Mouse (Mus musculus) embryo, embryonic 11 days (tissue): ENCODE measurements around the gene Srrd.
A peak's percentile ranks its signal among the peaks of the same experiment; 100 is the strongest.

ENCODE experiments used
- DNase-seq: peaks from one replicate; pipeline ENCODE4 v3.0.0-alpha.2; 2015

The Srrd gene

DNA sequence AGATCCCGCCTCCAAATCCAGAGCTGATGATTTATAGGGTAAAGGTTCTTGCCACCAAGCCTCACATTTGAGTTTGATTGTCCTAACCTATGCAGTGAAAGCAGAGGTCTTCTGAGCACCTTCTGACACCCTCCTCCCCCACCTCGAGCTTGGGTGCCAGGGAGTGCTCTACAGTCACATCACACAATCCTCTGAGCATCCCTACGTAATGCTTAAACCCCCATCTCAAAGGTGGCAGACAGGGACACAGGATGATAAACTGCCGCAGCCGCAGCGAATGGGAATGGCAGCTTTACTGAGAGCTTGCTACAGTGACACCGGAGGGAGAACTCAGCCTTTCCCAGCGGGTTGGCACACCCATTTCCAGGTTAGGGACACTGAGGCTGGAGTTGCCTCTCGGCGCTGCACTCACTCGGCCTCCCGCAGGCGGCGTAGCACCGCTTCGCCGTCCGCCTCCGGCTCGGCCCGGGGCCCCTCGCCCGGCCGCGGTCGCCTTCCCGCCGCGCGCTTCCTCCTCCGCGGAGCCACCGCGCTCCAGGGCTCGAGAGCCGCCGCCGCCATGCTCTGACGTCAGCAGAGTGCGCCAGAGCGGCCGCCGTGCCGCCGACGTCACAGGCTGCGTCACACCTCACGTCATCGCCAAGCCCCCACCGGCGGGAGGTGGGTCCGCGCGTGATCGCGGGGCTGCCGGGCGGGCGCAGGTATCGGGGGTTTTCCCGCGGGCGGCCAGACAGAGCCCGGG is at the start of gene Srrd, which contains the start of gene Hps4:
Gene Srrd (minus strand): TSS at position 578 of the 742 bp plus-strand sequence.
Gene Hps4 (plus strand): TSS at position 621 of the 742 bp plus-strand sequence.
- peak; percentile 91 for DNase-seq

DNA sequence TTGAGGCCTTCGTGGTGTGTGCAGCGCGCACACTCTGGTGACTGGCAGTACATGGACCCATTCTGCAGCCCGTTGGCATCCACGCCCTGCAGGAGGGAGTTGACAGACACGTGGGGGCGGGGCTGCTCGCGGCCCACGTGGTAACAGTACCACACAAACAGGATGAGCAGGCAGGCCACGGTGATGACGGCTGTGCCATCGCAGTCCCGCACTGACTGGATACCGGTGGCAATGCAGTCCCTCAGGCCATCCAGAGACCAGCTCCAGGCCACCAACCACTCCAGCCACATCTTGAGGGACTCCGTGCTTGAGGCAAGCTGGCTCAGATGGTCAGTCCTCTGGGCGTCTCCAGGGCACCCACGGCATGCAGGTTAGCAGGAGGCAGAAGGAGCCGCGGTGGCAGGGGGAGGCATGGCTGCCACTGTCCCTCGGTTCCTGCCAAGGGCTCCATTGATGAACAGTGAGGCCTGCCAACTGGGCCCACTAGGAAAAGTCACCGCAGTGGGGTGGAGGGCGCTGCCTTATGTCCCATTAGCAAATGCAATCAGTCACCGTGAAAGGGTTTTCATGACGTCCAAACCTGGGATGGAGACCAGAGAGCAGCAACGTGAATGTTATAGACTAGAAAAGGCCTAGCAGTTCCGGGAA is 49.0 kb upstream of the Srrd start:
- DNase-seq: no peak

DNA sequence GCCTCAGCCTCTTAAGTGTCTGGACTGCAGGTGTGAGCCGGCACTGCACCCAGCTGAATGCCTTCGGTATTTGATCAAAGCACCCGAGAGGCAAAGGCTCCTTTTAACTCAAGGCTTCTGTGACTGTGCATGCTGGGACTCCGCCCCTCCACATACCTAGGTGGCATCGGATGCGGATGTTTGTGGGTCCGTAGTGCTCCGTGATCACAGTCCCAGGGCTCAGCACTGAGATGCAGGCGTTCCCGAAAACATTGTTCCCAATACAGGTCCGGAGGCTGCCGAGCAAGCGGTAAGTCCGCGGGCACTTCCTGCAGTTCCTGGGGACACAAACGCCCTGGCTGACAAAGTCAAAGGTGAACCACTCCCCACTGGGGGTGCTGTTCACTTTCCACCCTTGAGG is 48.2 kb upstream of the Srrd start:
- DNase-seq: no peak

DNA sequence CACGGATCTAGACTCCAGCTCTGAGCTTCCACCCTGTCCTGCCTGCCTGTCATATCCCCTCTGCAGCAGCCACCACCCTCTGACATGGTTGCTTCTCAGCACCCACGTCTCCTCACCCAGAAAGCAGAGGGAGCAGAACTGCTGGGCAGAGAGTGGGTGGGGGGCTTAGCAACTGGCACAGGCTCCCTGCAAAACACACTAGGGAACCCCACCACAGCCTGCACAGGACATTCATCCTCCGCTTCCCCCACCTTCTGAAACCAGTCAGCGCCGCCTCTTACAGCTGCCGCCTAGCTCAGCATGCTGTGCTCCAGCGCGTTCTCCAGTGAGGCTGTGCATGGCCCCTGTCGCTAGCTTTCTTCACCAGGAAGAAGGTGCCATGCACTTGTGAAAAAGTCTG is 46.5 kb upstream of the Srrd start:
- DNase-seq: no peak

DNA sequence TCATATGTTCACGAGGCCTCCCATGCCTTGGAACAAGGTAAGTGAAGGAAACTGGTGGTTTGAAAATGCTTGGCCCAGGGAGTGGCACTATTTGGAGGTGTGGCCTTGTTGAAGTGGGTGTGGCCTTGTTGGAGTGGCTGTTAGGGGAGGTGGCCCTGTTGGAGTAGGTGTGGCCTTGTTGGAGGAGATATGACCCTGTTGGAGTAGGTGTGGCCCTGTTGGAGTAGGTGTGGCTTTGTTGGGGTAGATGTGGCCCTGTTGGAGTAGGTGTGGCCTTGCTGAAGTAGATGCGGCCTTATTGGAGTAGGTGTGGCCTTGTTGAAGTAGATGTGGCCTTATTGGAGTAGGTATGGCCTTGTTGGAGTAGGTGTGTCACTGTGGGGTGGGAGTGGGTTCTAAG is 43.1 kb upstream of the Srrd start:
- DNase-seq: no peak

DNA sequence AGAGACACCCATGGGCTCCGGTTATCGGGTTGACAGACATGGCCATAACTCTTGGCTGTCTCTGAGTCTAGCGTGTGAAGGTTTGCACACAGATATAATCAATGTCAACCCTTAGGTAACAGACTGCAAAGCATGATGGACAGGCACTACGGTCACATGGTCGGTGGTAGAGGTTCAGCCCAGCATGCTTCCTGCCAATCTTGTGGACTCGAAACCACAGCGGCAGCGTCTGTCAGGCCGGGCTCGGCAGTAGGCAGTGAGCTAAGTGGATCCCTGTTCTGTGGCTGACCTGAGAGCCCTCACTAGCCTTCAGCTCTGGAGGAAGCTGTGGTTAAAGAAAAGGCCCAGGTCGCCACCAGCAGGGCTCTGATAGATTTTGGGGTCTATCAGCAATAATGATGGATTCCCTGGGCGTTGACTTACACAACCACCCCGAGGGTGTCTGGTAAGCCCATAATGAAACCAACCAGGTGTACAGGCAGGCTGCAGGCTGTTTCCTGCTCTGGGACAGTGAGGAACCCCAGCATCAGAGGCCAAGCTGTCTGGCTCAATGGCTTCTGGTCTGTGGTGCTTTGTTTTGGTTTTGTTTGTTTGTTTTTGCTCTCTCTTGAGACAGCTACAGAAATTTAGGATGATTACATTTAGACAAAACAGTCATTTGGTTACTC is 42.1 kb upstream of the Srrd start:
- DNase-seq: no peak

DNA sequence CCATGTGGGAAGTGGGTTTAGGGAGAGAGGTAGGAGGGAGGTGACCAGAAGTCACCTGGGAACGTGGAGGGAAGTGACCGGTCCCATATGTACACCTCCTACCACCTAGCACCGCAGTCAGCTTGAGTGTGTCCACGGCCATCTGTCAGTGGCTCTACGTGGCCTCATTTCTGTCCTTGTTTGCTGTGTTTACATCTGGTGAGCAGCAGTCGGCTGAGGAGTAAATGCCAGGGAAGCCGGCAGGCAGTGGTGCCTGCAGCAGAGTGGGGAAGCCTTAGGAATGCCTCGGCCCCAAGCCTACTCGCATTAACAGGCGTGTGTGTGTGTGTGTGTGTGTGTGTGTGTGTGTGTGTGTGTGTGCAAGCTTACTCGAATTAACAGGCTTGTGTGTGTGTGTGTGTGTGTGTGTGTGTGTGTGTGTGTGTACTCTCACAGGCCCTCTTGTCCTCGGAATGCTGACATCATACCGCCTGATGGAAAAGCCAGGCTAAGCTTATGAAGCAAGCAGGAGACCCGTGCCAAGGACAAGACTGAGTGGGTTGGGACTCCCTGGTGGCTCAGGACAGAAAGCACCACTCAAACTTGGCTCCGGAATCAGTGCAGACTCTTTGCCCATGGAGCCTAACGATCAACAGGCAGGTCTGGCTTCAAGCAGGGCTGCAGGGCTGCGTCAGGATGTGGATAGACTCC is 39.9 kb upstream of the Srrd start:
- no peak for DNase-seq

DNA sequence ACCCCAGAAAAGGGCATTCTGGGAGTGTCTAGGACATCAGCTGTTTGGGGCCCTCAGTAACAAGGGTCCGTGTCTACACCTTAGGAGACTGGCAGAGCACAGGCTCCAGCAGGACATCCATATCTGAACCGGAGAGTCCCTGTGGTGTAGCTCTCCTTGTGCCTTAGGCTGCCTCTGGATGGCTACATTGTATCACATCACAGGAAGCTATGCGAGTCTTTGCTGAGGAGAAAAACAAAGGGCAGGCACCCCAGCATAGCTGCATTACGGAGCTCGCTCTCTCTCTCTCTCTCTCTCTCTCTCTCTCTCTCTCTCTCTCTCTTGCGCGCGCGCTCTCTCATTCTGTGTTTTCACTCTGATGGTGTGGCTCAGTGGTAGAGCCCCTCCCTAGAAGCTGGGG is 39.2 kb upstream of the Srrd start:
- DNase-seq: no peak

DNA sequence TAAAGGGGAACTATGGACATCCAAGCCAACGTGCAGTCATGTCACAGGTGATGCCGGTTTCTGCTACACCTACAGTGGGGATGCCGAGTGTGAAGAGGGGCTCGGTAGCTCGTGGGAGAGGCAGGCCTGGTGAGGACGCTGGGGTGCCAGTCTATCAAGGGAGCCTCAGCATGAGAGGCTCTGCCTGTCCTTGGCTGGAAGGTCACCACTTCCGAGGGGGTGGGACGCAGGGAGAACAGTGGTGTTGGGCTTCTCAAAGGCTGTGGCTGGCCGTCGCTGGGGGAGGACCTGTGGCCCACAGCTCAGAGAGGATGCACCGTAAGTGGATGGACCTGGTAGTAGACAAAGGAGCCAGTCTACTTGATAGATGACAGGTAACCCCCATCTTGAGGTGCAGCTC is 38.3 kb upstream of the Srrd start:
- DNase-seq: no peak

DNA sequence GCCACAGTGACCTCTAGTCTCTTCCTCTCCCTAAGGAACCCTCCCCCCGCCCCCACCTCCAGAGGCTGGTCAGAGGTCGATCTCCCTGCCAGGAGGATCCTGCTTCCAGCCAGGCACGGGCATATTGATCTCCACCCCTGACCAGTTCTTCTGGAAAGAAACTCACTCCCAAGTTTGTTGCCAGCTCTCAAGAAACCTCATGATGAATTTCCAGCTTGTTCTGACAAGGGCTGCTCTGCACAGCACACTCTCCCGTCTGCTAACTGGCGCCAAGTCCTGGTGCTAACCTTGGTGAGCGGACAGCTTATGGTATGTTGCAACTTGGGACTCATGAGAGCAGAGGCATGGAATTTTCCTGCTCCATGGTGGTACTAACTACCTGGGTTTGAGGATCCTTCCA is 35.9 kb upstream of the Srrd start:
- no peak for DNase-seq

DNA sequence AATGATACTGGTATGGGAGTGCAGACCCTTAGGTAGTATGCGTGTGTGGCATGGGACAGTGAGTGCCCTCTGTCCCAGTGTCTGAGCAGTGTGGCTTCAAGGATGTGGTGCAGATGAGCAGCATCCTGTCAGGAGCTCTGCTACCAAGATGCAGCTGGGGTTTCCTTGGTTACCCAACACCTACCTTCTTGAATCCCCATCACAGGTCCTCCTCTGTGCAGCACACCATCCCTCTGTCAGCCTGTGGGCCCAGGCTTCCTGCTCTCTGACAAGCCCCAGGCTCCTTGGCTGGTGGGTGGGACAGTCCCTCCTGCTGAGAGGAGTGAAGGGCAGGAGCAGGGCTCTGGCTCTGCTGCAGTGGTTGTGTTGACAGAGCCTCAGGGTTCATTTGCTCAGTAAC is 34.5 kb upstream of the Srrd start:
- no peak for DNase-seq

DNA sequence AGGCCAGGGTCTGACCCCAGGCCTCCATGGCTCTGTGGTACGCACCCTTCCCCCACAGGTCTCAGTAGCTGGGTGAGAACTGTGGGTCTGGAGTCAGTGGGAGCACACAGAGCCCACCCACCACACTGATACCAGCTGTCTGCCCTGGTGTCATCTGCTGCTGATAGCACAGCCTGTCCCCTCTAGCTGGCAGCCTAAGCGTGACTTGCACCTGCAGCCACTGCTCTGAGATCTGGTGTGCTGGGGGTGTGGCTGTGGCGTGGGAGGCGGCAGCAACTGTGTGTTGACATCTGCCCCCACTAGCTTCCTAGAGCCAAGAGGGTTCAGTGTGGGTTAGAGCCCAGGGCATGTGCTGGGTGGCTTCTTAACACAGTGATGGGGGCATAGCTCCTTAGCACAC is 33.3 kb upstream of the Srrd start:
- DNase-seq: no peak

DNA sequence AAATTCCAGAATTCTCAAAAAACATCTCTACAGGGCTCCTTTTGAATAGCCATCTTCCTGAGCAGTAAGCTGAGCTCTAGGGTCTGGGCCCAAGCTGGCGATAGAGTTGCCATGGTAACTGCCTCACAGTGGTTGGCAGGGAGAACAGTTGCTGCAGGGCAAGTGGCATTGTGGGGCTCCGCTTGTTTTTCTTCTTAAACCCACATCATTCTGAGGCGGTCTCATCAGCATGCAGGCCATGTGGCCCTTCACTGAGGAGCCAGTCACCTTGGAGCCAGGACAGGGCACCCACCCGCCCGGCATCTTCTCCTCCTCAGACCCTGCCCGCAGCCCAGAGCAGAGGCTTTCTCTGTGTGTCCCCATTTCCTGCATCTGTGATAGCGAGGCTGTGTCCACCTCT is 29.1 kb upstream of the Srrd start:
- peak; percentile 67 for DNase-seq

DNA sequence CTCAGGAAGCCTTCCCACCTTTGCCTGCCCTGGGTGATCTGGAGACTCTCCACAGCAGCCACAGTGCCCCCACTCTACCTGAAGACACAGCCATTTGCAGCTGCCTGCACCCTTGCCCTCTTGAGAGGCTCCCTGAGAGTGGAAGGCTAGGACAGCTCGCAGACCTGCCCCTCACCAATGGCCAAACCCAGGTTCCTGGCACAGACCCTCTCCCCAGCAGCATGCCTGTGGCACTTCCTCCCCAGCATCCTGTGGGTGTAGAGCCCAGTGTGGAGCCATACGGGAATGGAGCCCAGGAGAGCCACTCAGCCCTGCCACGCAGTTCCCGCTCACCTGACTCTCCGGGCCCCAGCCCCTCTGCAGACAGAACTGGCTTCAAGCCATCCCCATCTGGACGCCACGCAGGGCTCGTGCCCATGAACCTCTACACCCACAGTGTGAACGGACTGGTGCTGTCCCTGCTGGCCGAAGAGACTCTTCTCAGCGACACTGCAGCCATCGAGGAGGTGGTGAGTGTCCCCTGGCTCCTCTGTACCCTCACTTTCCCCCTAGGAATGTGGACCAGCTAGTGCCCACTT is 27.5 kb upstream of the Srrd start:
- DNase-seq: no peak

DNA sequence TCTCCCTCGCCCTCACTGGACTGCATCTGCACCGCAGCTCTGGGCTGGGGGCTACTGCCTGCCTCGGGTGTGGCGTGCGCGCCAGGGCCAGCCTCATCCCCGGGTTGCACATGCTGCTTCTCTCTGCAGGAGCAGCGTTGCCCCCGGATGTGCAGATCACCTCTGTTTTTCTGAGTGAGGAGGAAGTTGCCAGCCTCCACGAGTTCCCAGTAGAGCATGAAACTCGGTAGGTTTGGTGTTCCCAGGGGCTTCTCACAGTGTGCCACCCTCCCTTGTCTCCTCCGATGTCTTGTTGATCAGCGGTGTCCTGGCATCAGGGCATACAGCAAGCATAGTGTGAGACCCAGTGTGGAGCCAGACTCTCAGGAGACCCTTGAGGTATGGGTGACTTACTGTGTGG is 26.5 kb upstream of the Srrd start:
- no peak for DNase-seq

DNA sequence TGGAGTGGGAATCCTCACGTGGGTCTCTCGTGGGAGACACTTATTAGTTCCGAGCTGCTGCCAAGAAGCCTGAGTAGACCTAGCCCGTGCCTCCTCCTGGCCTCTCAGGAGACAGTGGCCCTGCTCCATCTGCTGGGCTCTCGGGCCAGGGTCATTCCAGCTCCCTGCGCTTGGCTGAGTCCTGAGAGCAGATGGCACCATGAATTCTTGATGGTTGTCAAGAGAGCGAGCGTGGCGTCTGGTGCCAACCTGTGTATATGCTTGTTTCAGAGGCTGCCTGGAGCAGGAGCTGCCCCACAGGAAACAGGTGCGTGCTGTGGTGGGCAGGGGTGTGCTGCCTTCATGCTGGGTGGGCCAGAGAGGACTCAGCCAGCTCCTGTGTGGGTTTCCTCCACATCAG is 25.8 kb upstream of the Srrd start:
- DNase-seq: no peak

DNA sequence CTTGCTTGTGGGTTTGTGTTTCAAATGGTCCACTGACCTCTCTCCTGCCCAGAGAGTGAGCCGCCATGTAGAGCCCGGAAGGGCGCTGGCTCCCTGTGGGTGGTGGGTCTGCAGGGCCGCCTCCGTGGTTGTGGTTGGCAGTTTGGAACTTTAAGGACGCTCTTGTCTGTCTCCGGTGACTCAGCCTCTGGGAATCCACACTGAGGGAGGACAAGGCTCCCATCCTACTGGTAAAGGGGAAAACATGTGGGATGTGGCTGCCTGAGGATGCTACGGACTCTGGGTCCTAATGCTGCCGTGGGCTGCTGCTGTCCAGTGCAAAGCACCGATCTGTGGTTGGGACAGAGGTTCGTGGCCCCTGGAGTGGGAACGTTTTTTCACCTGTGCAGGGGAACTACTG is 25.1 kb upstream of the Srrd start:
- no peak for DNase-seq

DNA sequence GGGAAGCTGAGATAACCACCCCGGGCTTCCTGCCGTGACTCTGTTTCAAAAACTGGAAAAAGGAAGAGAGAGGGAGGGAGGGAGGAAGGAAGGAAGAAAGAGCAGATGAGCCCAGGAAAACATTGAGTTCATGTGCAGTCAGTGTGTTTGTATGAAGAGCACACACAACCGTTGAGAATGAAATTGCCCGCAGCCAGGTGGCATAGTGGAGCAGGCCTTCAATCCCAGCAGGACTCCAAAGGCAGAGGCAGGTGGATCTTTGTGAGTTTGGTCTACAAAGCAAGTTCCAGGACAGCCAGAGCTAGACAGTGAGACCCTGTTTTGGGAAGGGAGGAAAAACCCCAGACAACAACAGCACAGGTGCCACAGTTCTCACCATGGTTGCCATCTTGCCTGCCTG is 24.5 kb upstream of the Srrd start:
- DNase-seq: no peak

DNA sequence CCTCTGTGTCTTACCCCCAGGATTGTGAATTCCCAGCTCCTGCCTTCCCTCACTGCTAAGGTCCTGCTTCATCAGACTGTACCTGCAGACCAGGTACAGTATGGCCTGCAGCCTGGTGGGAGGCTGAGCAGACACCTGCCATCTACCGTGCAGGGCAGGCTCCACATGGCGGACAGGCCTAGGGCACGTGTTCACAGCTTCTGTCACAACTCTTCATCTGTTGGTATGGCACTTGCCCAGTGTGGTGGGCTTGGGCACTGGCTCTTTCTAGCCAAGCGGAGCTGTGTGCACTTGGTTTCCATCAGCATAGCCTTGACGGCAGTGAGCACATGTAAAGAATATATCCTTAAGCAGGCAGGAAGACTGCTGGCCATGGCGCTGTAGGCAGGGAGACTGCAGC is 24.0 kb upstream of the Srrd start:
- no peak for DNase-seq

DNA sequence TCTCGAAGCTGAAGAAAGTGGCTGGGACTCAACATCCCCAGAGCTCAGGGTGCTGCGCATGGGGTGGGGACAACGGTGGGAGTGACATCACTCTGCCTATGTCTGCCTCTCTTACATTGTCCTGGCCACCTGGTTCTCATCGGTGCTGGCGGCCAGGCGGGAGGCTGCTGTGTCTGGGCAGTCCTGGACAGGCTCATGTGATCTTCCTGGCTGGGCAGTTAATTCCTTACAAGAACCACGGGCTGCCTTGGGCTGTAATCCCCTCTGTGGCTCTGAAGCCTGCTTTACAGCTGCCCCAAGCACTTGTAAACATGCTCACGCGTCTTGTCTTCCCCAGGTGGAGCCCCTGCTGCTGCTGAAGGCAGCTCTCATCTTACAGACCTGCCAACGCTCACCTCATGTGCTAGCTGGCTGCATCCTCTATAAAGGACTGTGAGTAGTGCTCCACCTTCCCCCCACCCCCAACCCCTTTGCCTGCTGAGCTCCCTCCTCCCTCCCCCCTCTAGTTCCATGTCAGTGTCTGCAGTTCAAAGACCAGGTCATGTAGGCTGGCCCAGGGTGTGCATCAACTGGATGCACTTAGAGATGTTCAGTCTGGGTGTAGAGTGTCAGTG is 21.5 kb upstream of the Srrd start:
- no peak for DNase-seq

DNA sequence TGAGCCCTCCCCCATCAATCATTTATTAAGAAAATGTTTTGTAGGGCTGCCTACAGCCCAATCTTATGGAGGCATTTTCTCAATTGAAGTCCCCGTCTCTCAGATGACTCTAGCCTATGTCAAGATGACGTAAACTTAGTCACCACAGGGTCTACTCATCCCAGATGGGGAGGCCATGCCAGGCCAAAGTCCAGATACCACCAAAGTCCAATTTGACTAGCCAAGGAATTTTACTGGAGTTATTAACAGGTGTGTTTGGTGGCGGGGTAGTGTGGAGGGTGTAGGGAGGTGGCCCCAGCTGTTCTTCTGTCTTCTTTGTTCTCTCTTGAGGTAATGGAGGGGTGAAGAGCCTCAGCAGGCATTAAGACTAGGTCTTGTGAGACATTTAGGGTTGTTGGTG is 17.2 kb upstream of the Srrd start:
- no peak for DNase-seq

DNA sequence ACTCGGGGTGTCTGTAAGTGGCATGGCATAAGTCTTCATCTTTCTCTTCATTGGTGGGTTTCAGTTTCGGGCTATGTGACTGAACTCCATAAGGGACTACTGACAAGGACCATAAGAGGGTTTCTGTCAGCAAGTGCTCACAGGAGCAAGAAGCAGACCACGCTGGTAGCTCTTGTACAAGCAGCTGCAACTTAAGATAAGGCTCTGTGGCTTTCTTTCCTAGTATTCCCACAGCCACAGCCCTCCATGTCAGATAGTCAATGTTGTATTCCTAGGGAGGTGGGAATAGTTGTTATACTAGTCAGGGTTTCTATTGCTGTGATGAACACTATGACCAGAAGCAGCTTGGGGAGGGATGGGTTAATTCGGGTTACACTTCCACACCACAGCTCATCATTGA is 16.7 kb upstream of the Srrd start:
- no peak for DNase-seq

DNA sequence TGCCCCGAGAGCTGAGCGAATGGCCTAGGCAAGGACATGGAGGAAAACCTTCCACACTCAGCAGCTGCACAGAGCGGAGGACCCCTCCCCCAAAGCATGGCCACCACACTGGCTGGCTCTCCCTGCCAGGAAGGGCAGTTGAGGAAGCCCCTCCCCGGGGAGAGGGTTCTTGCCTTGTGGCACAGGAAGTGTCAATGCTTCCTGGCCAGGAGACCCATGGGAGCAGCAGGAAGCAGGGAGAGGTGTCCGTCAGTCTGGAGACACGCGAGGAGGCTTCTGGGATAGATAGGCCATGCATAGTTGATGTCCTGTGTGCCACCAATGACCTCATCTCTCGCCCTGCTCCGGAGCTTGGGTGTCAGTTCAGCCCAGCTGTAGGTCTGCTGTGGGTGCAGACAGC is 13.5 kb upstream of the Srrd start:
- no peak for DNase-seq
